Mouse (Mus musculus): ENCODE data around the gene Olfr1477.
"Not testable (repeated sequence)": the region's sequence is repeated elsewhere in the genome, so short reads cannot be mapped to it uniquely, and the experiment has no call there.

The Olfr1477 gene

GRCm38 (mm10) chr19:13500246-13500645 lies at the start of gene Olfr1477:
Olfr1477 (plus strand) TSS chr19:13500546.
- DNase-seq (ENCODE audit: low spot score) = no peak

GRCm38 (mm10) chr19:13455986-13456385 lies 44.4 kb upstream of the Olfr1477 start, which contains the start of gene Olfr1472:
Olfr1472 (minus strand) TSS chr19:13456086.
- no peak for DNase-seq (ENCODE audit: low spot score)

- DNase-seq (ENCODE audit: low spot score) = not testable (repeated sequence)
Measured at GRCm38 (mm10) chr19:13469265-13469664, 31.1 kb upstream of the Olfr1477 start, which contains the start of gene Olfr1474. Olfr1474 (plus strand) TSS chr19:13469565.

GRCm38 (mm10) chr19:13480096-13480495 lies 20.2 kb upstream of the Olfr1477 start, which contains the start of gene Olfr1475:
Olfr1475 (minus strand) TSS chr19:13480196.
- no peak for DNase-seq (ENCODE audit: low spot score)

GRCm38 (mm10) chr19:13527613-13528012 lies 27.3 kb downstream of the Olfr1477 start, which contains the start of gene Olfr1480:
Olfr1480 (plus strand) TSS chr19:13527913.
- no peak for DNase-seq (ENCODE audit: low spot score)

All from ovary, postnatal 14 days (tissue).